Mouse (Mus musculus) limb, embryonic 14.5 days (tissue): ENCODE results near the gene Nt5c3. TPM values are rescaled to one million over a fixed set of nuclear protein-coding genes. Genes with fewer than 3 reads are reported as not detected.
A peak's percentile ranks its signal among the peaks of the same experiment; 100 is the strongest.
"Not testable (repeated sequence)": the region's sequence is repeated elsewhere in the genome, so short reads cannot be mapped to it uniquely, and the experiment has no call there.

Experiments used
- ATAC-seq: fragments of 200-750 bp; cut with Nextera tagmentation; 2 replicates; pipeline ENCODE4 v1.8.0; 2017; ENCODE audit warnings: low read depth, moderate number of reproducible peaks, moderate TSS enrichment; ENCODE audit not compliant: low FRiP score
- DNase-seq: peaks from one replicate; pipeline ENCODE4 v3.0.0-alpha.2; 2015; ENCODE audit warnings: low spot score
- H3K27ac ChIP-seq: fragments of 300-500 bp; sonication (generic); replicated peaks from 2 replicates; pipeline ENCODE4 v1.5.1; 2014; ENCODE audit warnings: low read depth, mild to moderate bottlenecking, low read length, moderate library complexity, mixed read lengths
- H3K27me3 ChIP-seq: fragments of 300-500 bp; sonication (generic); 2 replicates; pipeline ENCODE4 v1.6.1; 2014; ENCODE audit warnings: low read length, mixed read lengths; ENCODE audit not compliant: control insufficient read depth, insufficient read depth
- H3K36me3 ChIP-seq: fragments of 300-500 bp; sonication (generic); 2 replicates; pipeline ENCODE4 v1.6.1; 2014; ENCODE audit warnings: mild to moderate bottlenecking, low read length, moderate library complexity, mixed read lengths; ENCODE audit not compliant: control insufficient read depth, insufficient read depth
- H3K4me1 ChIP-seq: fragments of 300-500 bp; sonication (generic); 2 replicates; pipeline ENCODE4 v1.6.1; 2014; ENCODE audit warnings: antibody characterized with exemption, low read length, mixed read lengths; ENCODE audit not compliant: control insufficient read depth, insufficient read depth
- H3K4me2 ChIP-seq: fragments of 300-500 bp; sonication (generic); replicated peaks from 2 replicates; pipeline ENCODE4 v1.6.1; 2014; ENCODE audit warnings: low read depth, mild to moderate bottlenecking, low read length, moderate library complexity; ENCODE audit not compliant: severe bottlenecking
- H3K4me3 ChIP-seq: fragments of 300-500 bp; sonication (generic); replicated peaks from 2 replicates; pipeline ENCODE4 v1.5.1; 2014; ENCODE audit warnings: low read length
- H3K9ac ChIP-seq: fragments of 300-500 bp; sonication (generic); 2 replicates; pipeline ENCODE4 v1.6.1; 2014; ENCODE audit warnings: mild to moderate bottlenecking, low read depth, low read length, moderate library complexity; ENCODE audit not compliant: severe bottlenecking
- H3K9me3 ChIP-seq: fragments of 300-500 bp; sonication (generic); 2 replicates; pipeline ENCODE4 v1.6.1; 2016; ENCODE audit warnings: low read length; ENCODE audit not compliant: control insufficient read depth
- POLR2A ChIP-seq: fragments of 200-500 bp; IDR thresholded peaks from 2 replicates; pipeline ENCODE4 v1.8.0; 2012; ENCODE audit warnings: inconsistent platforms, mild to moderate bottlenecking, moderate library complexity, borderline replicate concordance; ENCODE audit not compliant: insufficient read depth, insufficient read length; ENCODE audit errors: extremely low read depth
- WGBS: fragments of 180-500 bp; shearing (Covaris S2); extraction: QIAGEN DNeasy Blood & Tissue Kit; methylation state at CpG from one replicate; pipeline ENCODE4 v1.1.7; 2014; 5-methylcytosine and 5-hydroxymethylcytosine counted together
- polyA plus RNA-seq, 2 experiments: library from polyadenylated mRNA; depleted of rRNA in 1 of 2; stranded (reverse) in 1 of 2; unstranded in 1 of 2; fragments of >200 nt; fragmentation: Nextera tagmentation in 1 of 2; extraction: Ambion mirVana in 1 of 2; gene quantifications; 2 replicates each; pipeline versions ENCODE4 v1.2.1 to v1.2.3; 2012 to 2014

Nt5c3 gene
- polyA plus RNA-seq, 2 experiments: 22.7 to 62.9 TPM

- Histone ChIP-seq H3K9me3 (no peaks in the 10 kb centered on the region), H3K4me3 (no peak overlapping the region), H3K36me3 (peaks cover 41% of the 10 kb centered on the region), H3K4me1 (no peaks in the 10 kb centered on the region), H3K27ac (no peak overlapping the region), H3K27me3 (no peaks in the 10 kb centered on the region), H3K9ac (no peak overlapping the region), H3K4me2 (no peak overlapping the region)
- no peak for ATAC-seq
- DNase-seq: no peak
- no peak for TF ChIP-seq POLR2A
- WGBS: 76% methylated on average over 2 of the region's 2 CpGs
These were observed 53.7 kb downstream of the Nt5c3 start for GRCm38 (mm10) chr6:56870027-56870426.

- no peak for TF ChIP-seq POLR2A
- Histone ChIP-seq H3K4me1 (no peaks in the 10 kb centered on the region), H3K4me2 (no peak overlapping the region), H3K27ac (no peak overlapping the region), H3K27me3 (no peaks in the 10 kb centered on the region), H3K9me3 (no peaks in the 10 kb centered on the region), H3K36me3 (peaks cover 40% of the 10 kb centered on the region), H3K4me3 (no peak overlapping the region), H3K9ac (no peak overlapping the region)
- DNase-seq (no peak), ATAC-seq (no peak)
- WGBS: 64% methylated on average over 8 of the region's 8 CpGs
These were observed 55.2 kb downstream of the Nt5c3 start for GRCm38 (mm10) chr6:56868565-56868964.

- H3K4me3 ChIP-seq, H3K9ac ChIP-seq, H3K4me1 ChIP-seq, H3K4me2 ChIP-seq, ATAC-seq, DNase-seq, H3K27ac ChIP-seq, H3K27me3 ChIP-seq, H3K9me3 ChIP-seq: not testable (repeated sequence)
- 82% methylated on average over 1 of the region's 1 CpGs for WGBS
- peaks cover 43% of the 10 kb centered on the region for H3K36me3 ChIP-seq
These were observed 56.8 kb downstream of the Nt5c3 start for GRCm38 (mm10) chr6:56866899-56867298.

- Histone ChIP-seq H3K4me2 (no peak overlapping the region), H3K4me3 (no peak overlapping the region)
- no peak for TF ChIP-seq POLR2A
These were observed 63.4 kb downstream of the Nt5c3 start for GRCm38 (mm10) chr6:56860205-56860848.

GRCm38 (mm10) chr6:56856748-56857147, 67.0 kb downstream of the Nt5c3 start:
- H3K27me3 ChIP-seq: no peaks in the 10 kb centered on the region
- no peak overlapping the region for H3K27ac ChIP-seq
- ATAC-seq: no peak
- H3K9ac ChIP-seq: no peak overlapping the region
- TF ChIP-seq POLR2A: no peak
- H3K4me3 ChIP-seq: no peak overlapping the region
- no peaks in the 10 kb centered on the region for H3K9me3 ChIP-seq
- peaks cover 65% of the 10 kb centered on the region for H3K36me3 ChIP-seq
- no peak overlapping the region for H3K4me2 ChIP-seq
- peak; percentile 30 for DNase-seq
- no peaks in the 10 kb centered on the region for H3K4me1 ChIP-seq
- WGBS: 71% methylated on average over 5 of the region's 5 CpGs

More at GRCm38 (mm10) chr6:56860205-56860848, 63.4 kb downstream of the Nt5c3 start:
- no peak for DNase-seq
- no peaks in the 10 kb centered on the region for H3K4me1 ChIP-seq
- 88% methylated on average over 8 of the region's 8 CpGs for WGBS
- H3K9ac ChIP-seq: no peak overlapping the region
- H3K27ac ChIP-seq: no peak overlapping the region
- no peak for ATAC-seq
- no peaks in the 10 kb centered on the region for H3K9me3 ChIP-seq
- no peaks in the 10 kb centered on the region for H3K27me3 ChIP-seq
- peaks cover 61% of the 10 kb centered on the region for H3K36me3 ChIP-seq
